Mouse (Mus musculus): ENCODE measurements around the gene Orc1. TPM values are rescaled to one million over a fixed set of nuclear protein-coding genes. Genes with fewer than 3 reads are reported as not detected.
A peak's percentile ranks its signal among the peaks of the same experiment; 100 is the strongest.

Orc1 gene
- total RNA-seq (2021), result under 1 TPM; 0.19 to 0.53 TPM
- long read RNA-seq, experiment 1, result 0 reads
- long read RNA-seq, experiment 2, result 0 reads

GRCm38 (mm10) chr4:108578840-108579742 lies at the start of gene Orc1, which contains the start of gene Prpf38a:
Gene Orc1, plus strand, starts transcription at chr4:108579423.
Gene Prpf38a, minus strand, starts transcription at chr4:108579336.
- peak; percentile 95 to 98 for DNase-seq (ENCODE audit: low spot score in 2 of 2)

GRCm38 (mm10) chr4:108539701-108540100 lies 39.5 kb upstream of the Orc1 start:
- no peak for DNase-seq (ENCODE audit: low spot score in 2 of 2)

- DNase-seq (ENCODE audit: low spot score in 2 of 2), result no peak
Observed at GRCm38 (mm10) chr4:108565026-108565425, 14.2 kb upstream of the Orc1 start.

GRCm38 (mm10) chr4:108572644-108573043 lies 6.6 kb upstream of the Orc1 start:
- DNase-seq (ENCODE audit: low spot score in 2 of 2), result no peak

GRCm38 (mm10) chr4:108579743-108580411 lies 654 bp downstream of the Orc1 start:
- DNase-seq (ENCODE audit: low spot score in 2 of 2), result no peak

GRCm38 (mm10) chr4:108593376-108593775 lies 14.2 kb downstream of the Orc1 start:
- peak; percentile 14 to 64 for DNase-seq (ENCODE audit: low spot score in 2 of 2)

GRCm38 (mm10) chr4:108595785-108596184 lies 16.6 kb downstream of the Orc1 start:
- no peak for DNase-seq (ENCODE audit: low spot score in 2 of 2)

- DNase-seq (ENCODE audit: low spot score in 2 of 2), result no peak
Observed at GRCm38 (mm10) chr4:108598306-108598705, 19.1 kb downstream of the Orc1 start.

- DNase-seq (ENCODE audit: low spot score in 2 of 2), result no peak
Observed at GRCm38 (mm10) chr4:108601870-108602269, 22.6 kb downstream of the Orc1 start.

- no peak for DNase-seq (ENCODE audit: low spot score in 2 of 2)
Observed at GRCm38 (mm10) chr4:108608651-108609050, 29.4 kb downstream of the Orc1 start.

GRCm38 (mm10) chr4:108610935-108611334 lies 31.7 kb downstream of the Orc1 start:
- DNase-seq (ENCODE audit: low spot score in 2 of 2), result no peak

- no peak for DNase-seq (ENCODE audit: low spot score in 2 of 2)
Observed at GRCm38 (mm10) chr4:108618586-108618985, 39.4 kb downstream of the Orc1 start.

- no peak for DNase-seq (ENCODE audit: low spot score in 2 of 2)
Observed at GRCm38 (mm10) chr4:108619165-108619564, 39.9 kb downstream of the Orc1 start.

GRCm38 (mm10) chr4:108619587-108620341 lies 40.5 kb downstream of the Orc1 start, which contains the start of gene Cc2d1b:
Gene Cc2d1b, plus strand, starts transcription at chr4:108619940.
- DNase-seq (ENCODE audit: low spot score in 2 of 2), result peak; percentile 85 to 90

- no peak for DNase-seq (ENCODE audit: low spot score in 2 of 2)
Observed at GRCm38 (mm10) chr4:108620536-108620935, 41.3 kb downstream of the Orc1 start.

GRCm38 (mm10) chr4:108621504-108621903 lies 42.3 kb downstream of the Orc1 start:
- DNase-seq (ENCODE audit: low spot score in 2 of 2), result no peak

- no peak for DNase-seq (ENCODE audit: low spot score in 2 of 2)
Observed at GRCm38 (mm10) chr4:108627066-108627465, 47.8 kb downstream of the Orc1 start.

GRCm38 (mm10) chr4:108629363-108629880 lies 50.2 kb downstream of the Orc1 start:
- DNase-seq (ENCODE audit: low spot score in 2 of 2), result no peak

GRCm38 (mm10) chr4:108630096-108630495 lies 50.9 kb downstream of the Orc1 start:
- no peak for DNase-seq (ENCODE audit: low spot score in 2 of 2)

- DNase-seq (ENCODE audit: low spot score in 2 of 2), result no peak
Observed at GRCm38 (mm10) chr4:108631616-108632015, 52.4 kb downstream of the Orc1 start.

- DNase-seq (ENCODE audit: low spot score in 2 of 2), result no peak
Observed at GRCm38 (mm10) chr4:108633703-108634102, 54.5 kb downstream of the Orc1 start.
